21 mouse cellular contexts compared by ENCODE assay signal in genomic region chr17:64053636-64054035, GRCm38 (mm10).
"Had no signal": no experiment of that assay in that cellular context is flagged by ENCODE, and none has a peak within 500 bp of the region (broad histone marks: within the 10 kb centered on the region; RNA-seq: fewer than 3 reads in every experiment).

No protein-coding gene starts in this region.

- H3K4me2 ChIP-seq: kidney, embryonic 15.5 days; limb, embryonic 12.5 days; limb, embryonic 15.5 days; liver, embryonic 11.5 days; lung, embryonic 14.5 days; midbrain, embryonic 13.5 days; neural tube, embryonic 12.5 days; neural tube, embryonic 15.5 days; stomach, embryonic 15.5 days had no signal

- H3K9me3 ChIP-seq: kidney, embryonic 15.5 days; limb, embryonic 12.5 days; limb, embryonic 15.5 days; midbrain, embryonic 13.5 days; neural tube, embryonic 12.5 days; neural tube, embryonic 15.5 days; stomach, embryonic 15.5 days had no signal

- H3K36me3 ChIP-seq: kidney, embryonic 15.5 days; limb, embryonic 12.5 days; limb, embryonic 15.5 days; midbrain, embryonic 13.5 days; neural tube, embryonic 12.5 days; neural tube, embryonic 15.5 days; stomach, embryonic 15.5 days had no signal

- H3K27ac ChIP-seq: kidney, embryonic 15.5 days; limb, embryonic 12.5 days; limb, embryonic 15.5 days; liver, embryonic 14.5 days; macrophage; midbrain, embryonic 13.5 days; neural tube, embryonic 12.5 days; neural tube, embryonic 15.5 days; stomach, embryonic 15.5 days had no signal

- H3K9ac ChIP-seq: kidney, embryonic 15.5 days; limb, embryonic 12.5 days; limb, embryonic 15.5 days; liver, embryonic 14.5 days; liver, postnatal 0 days; lung, embryonic 14.5 days; midbrain, embryonic 13.5 days; neural tube, embryonic 12.5 days; neural tube, embryonic 15.5 days; stomach, embryonic 15.5 days had no signal

- ATAC-seq: liver, postnatal 0 days; lung, postnatal 0 days; midbrain, embryonic 13.5 days had no signal

- H3K4me1 ChIP-seq: kidney, embryonic 15.5 days; limb, embryonic 15.5 days; midbrain, embryonic 13.5 days; neural tube, embryonic 12.5 days; neural tube, embryonic 15.5 days; stomach, embryonic 15.5 days had no signal

- H3K27me3 ChIP-seq: kidney, embryonic 15.5 days; limb, embryonic 12.5 days; limb, embryonic 15.5 days; midbrain, embryonic 13.5 days; neural tube, embryonic 12.5 days; neural tube, embryonic 15.5 days; stomach, embryonic 15.5 days had no signal

- DNase-seq: kidney, adult 8-10 months; kidney, postnatal 10 days; kidney, postnatal 36 days; left cerebral cortex, postnatal 4 days; liver, postnatal 0 days; lung, embryonic 14.5 days; retina, postnatal 1 day; right cerebral cortex, postnatal 25 days; spleen, adult 18-20 months; thymus, postnatal 25 days had no signal

- H3K4me3 ChIP-seq: kidney, embryonic 15.5 days; limb, embryonic 12.5 days; limb, embryonic 15.5 days; midbrain, embryonic 13.5 days; neural tube, embryonic 12.5 days; neural tube, embryonic 15.5 days; stomach, embryonic 15.5 days had no signal
